Mouse (Mus musculus) ES-E14 (cell line): Measurements from ENCODE around the gene Slc25a54. TPM values are rescaled to one million over a fixed set of nuclear protein-coding genes. Genes with fewer than 3 reads are reported as not detected.

ENCODE experiments used
- DNase-seq: peaks from one replicate; pipeline ENCODE4 v3.0.0-alpha.2; 2013; ENCODE audit warnings: low read depth, low spot score
- H3K27ac ChIP-seq: 2 replicates; pipeline ENCODE4 v1.5.1; 2012; ENCODE audit warnings: low read depth, mild to moderate bottlenecking, low read length, moderate library complexity, mixed read lengths; ENCODE audit not compliant: poor library complexity, insufficient read depth, severe bottlenecking
- H3K36me3 ChIP-seq: 2 replicates; pipeline ENCODE4 v1.6.1; 2012; ENCODE audit warnings: mild to moderate bottlenecking, low read length, moderate library complexity, mixed read lengths; ENCODE audit not compliant: control insufficient read depth, poor library complexity, insufficient read depth, severe bottlenecking
- H3K4me1 ChIP-seq, 2 experiments: fragments of 150-350 bp in 1 of 2; sonication (generic) in 1 of 2; 2 replicates each; pipeline ENCODE4 v1.6.1; 2012; ENCODE audit warnings: low read length in 2 of 2, mild to moderate bottlenecking in 1 of 2, mixed read lengths in 1 of 2; ENCODE audit not compliant: control insufficient read depth in 2 of 2, insufficient read depth in 2 of 2, poor library complexity in 1 of 2
- H3K4me3 ChIP-seq, 2 experiments: fragments of 150-350 bp in 1 of 2; sonication (generic) in 1 of 2; 2 replicates each; pipeline ENCODE4 v1.5.1; 2012; ENCODE audit warnings: low read length in 2 of 2, low read depth in 1 of 2, mild to moderate bottlenecking in 1 of 2, mixed read lengths in 1 of 2; ENCODE audit not compliant: insufficient read depth in 1 of 2, poor library complexity in 1 of 2, severe bottlenecking in 1 of 2
- H3K9ac ChIP-seq: 2 replicates; pipeline ENCODE4 v1.6.1; 2012; ENCODE audit warnings: low read depth, mild to moderate bottlenecking, low read length, mixed read lengths; ENCODE audit not compliant: poor library complexity, insufficient read depth, severe bottlenecking
- H3K9me3 ChIP-seq: fragments of 150-350 bp; sonication (generic); 2 replicates; pipeline ENCODE4 v1.6.1; 2012; ENCODE audit warnings: low read depth, mild to moderate bottlenecking, low read length; ENCODE audit not compliant: control insufficient read depth, insufficient read depth
- CHD2 ChIP-seq: IDR thresholded peaks from 2 replicates; pipeline ENCODE4 v1.6.1; 2014; ENCODE audit warnings: mild to moderate bottlenecking, low read depth, low read length, inconsistent platforms
- HCFC1 ChIP-seq: IDR thresholded peaks from 2 replicates; pipeline ENCODE4 v1.6.1; 2012; ENCODE audit warnings: low read length, inconsistent platforms, borderline replicate concordance; ENCODE audit not compliant: insufficient read depth
- MAFK ChIP-seq: IDR thresholded peaks from 2 replicates; pipeline ENCODE4 v1.6.1; 2014; ENCODE audit warnings: mild to moderate bottlenecking, low read depth, low read length, inconsistent platforms; ENCODE audit not compliant: insufficient read depth
- ZC3H11A ChIP-seq: IDR thresholded peaks from 2 replicates; pipeline ENCODE4 v1.6.1; 2012; ENCODE audit warnings: low read depth, mild to moderate bottlenecking, inconsistent platforms, low read length, borderline replicate concordance
- ZNF384 ChIP-seq: IDR thresholded peaks from 2 replicates; pipeline ENCODE4 v1.6.1; 2012; ENCODE audit warnings: low read depth, low read length, inconsistent platforms
- in situ Hi-C, 2 experiments: fragments of 600-800 bp; cut with MboI; formaldehyde crosslinking; loops; one replicate each; pipeline ENCODE4 v1.15.1; 2025; ENCODE audit warnings: low sequenced_read_pairs in 2 of 2, inconsistent platforms in 1 of 2; ENCODE audit not compliant: unreplicated experiment in 2 of 2
- total RNA-seq: library from RNA; depleted of rRNA; stranded (reverse); fragments of 300-350 nt; gene quantifications from 2 replicates; pipeline ENCODE4 v1.2.3, GENCODE M21; 2012

Slc25a54 gene
- total RNA-seq, 1 experiment = not detected

DNA sequence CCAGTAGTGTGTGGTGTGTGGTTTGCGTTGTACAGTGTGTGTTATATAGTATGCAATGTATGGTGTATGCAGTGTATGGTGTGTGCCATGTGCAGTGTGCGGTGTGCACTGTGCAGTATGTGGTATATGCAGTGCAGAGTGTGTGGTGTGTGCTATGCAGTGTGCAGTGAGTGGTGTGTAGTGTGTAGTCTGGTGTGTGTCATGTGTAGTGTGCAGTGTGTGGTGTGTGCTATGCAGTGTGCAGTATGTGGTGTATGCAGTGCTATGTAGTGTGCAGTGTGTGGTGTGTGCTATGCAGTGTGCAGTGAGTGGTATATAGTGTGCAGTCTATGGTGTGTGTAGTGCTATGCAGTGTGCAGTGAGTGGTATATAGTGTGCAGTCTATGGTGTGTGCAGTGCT, 4.1 kb downstream of the Slc25a54 start:
- no peaks in the 10 kb centered on the region for H3K36me3 ChIP-seq
- in situ Hi-C loops = no loop called here
- H3K9ac ChIP-seq = no peak overlapping the region
- H3K4me3 ChIP-seq = no peak overlapping the region
- no peaks in the 10 kb centered on the region for H3K4me1 ChIP-seq
- DNase-seq = no peak
- H3K9me3 ChIP-seq = no peaks in the 10 kb centered on the region
- no peak overlapping the region for H3K27ac ChIP-seq
- TF ChIP-seq MAFK (no peak), ZC3H11A (no peak), CHD2 (no peak), ZNF384 (no peak), HCFC1 (no peak)

DNA sequence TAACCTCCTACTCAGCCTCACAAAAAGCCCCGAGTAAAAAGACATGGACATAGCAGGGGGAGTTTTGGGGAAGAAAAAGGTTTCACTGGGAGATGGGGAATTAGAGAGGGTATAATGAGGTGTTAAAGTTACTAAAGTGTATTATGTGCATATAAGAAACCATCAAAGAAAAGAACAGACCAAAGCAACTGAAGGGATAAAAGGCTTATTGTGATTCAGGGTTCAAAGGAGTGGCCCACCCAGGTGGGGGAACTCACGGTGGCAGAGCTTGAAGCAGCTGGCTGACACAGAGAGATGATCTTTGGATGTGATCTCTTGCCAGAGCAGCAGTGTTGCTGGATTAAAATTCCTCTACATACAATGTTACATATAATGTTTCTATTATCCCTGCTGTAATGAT, 8.2 kb downstream of the Slc25a54 start:
- Histone ChIP-seq H3K4me3 (no peak overlapping the region), H3K27ac (no peak overlapping the region), H3K9ac (no peak overlapping the region), H3K4me1 (no peaks in the 10 kb centered on the region), H3K9me3 (no peaks in the 10 kb centered on the region), H3K36me3 (no peaks in the 10 kb centered on the region)
- DNase-seq = peak; percentile 34
- in situ Hi-C loops = no loop called here
- TF ChIP-seq MAFK (no peak), ZNF384 (no peak), ZC3H11A (no peak), CHD2 (no peak)

DNA sequence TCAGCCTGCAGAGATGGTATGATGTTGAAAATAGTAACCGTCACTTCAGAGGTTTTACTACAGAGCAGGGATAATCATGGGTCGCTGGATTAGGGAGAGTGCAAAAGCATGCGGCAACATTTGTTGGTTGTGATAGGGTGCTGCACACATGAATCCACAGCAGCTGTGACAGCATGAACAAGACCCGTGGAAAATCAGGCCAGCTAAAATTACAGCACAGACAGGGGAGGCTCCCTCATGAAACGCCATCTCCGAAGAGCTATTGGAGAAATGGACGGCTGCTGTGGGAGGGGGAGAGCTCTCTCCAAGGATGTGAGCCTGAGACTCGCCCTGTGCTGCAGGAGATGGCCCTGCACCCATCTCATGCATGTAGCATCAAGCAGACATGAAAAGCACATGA, 24.4 kb downstream of the Slc25a54 start:
- no peak for DNase-seq
- no peaks in the 10 kb centered on the region for H3K4me1 ChIP-seq
- TF ChIP-seq HCFC1 = no peak
- no peak for TF ChIP-seq MAFK
- TF ChIP-seq ZC3H11A = no peak
- no peak for TF ChIP-seq CHD2
- no peak for TF ChIP-seq ZNF384
- no peak overlapping the region for H3K9ac ChIP-seq
- H3K36me3 ChIP-seq = no peaks in the 10 kb centered on the region
- in situ Hi-C loops = no loop called here
- H3K4me3 ChIP-seq = no peak overlapping the region
- no peaks in the 10 kb centered on the region for H3K9me3 ChIP-seq
- H3K27ac ChIP-seq = no peak overlapping the region

DNA sequence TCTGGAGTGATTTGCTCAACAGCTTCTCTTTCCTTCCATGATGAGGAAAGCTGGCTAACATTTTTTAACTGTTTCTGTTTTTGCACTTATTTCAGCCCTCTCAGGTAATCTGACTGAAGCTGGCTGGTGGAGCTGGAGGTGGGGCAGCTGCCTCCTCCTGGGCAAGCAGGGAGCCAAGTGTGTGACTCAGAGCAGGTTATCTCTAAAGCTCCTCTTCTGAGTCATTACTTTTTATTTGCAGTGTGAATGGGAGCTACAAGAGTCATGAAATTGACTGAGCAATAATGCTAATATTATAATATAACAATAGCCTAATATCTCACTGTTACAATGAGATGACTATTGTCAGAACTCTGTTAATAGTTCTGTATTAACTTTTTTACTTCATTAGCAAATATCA, 36.9 kb downstream of the Slc25a54 start:
- no peak overlapping the region for H3K9ac ChIP-seq
- no peak for TF ChIP-seq ZNF384
- no peak for TF ChIP-seq CHD2
- TF ChIP-seq MAFK = no peak
- TF ChIP-seq ZC3H11A = no peak
- no peak overlapping the region for H3K27ac ChIP-seq
- in situ Hi-C loops = no loop called here
- no peak overlapping the region for H3K4me3 ChIP-seq
- DNase-seq = no peak
- no peaks in the 10 kb centered on the region for H3K36me3 ChIP-seq
- H3K4me1 ChIP-seq = no peaks in the 10 kb centered on the region
- no peaks in the 10 kb centered on the region for H3K9me3 ChIP-seq

DNA sequence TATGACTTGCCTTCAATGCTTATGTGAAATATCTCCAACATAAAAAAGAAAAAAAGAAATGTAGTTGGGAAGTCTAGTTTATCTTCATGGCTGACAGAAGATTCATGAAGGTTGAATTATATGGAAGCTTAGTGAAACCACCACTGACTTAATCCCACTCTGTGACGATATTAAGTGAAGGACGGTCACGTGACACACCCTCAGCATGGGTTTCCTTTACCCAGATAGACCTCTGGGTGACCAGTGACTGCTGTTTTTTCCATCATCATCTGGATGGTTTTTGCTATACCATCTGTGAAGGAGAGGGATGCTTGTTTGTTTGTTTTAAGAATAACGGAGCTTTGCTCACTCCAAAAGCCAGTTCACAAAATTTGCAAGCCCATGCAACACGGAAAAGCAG, 39.3 kb downstream of the Slc25a54 start:
- Histone ChIP-seq H3K9ac (no peak overlapping the region), H3K4me1 (no peaks in the 10 kb centered on the region), H3K4me3 (no peak overlapping the region), H3K27ac (no peak overlapping the region), H3K36me3 (no peaks in the 10 kb centered on the region), H3K9me3 (no peaks in the 10 kb centered on the region)
- DNase-seq = no peak
- TF ChIP-seq HCFC1 (no peak), ZC3H11A (no peak), ZNF384 (no peak), CHD2 (no peak), MAFK (no peak)
- in situ Hi-C loops = no loop called here
